Mouse (Mus musculus) lung, postnatal 0 days (tissue): ENCODE data around the gene Fez2.

Source experiments
- CTCF ChIP-seq: IDR thresholded peaks from 2 replicates; pipeline ENCODE4 v1.5.1; 2016; ENCODE audit warnings: antibody characterized with exemption, mild to moderate bottlenecking
- EP300 ChIP-seq: IDR thresholded peaks from 2 replicates; pipeline ENCODE4 v1.6.1; 2016; ENCODE audit warnings: antibody characterized with exemption, mild to moderate bottlenecking, control low read depth

- TF ChIP-seq CTCF, result no peak
- TF ChIP-seq EP300, result no peak
These were observed 51.9 kb downstream of the Fez2 start for GRCm38 (mm10) chr17:78366070-78366469.
